Comparison of ENCODE assay signal across 7 mouse cellular contexts in the genomic region with DNA sequence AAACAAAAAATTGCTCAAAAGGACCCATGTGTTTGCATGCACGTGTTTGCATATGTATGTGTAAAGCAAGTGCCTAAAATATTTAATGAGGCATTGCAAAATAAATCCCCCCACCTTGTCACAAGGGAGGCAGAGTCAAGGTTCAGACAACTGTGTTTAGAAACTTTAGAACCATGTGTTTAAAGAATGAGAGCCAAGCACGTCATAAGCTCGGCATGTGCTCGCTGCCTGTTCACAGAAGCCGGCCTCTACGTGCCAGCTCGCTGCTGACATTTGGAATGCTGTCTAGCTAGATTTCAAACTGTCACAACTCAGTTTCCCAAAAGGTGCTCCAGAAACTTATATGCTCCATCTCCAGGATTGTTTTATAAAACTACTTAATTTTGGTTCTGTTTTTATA.
DNase-seq lines count a peak whose midpoint lies in the region.

No protein-coding gene starts in this region.

- peak; percentile 13 for DNase-seq in urinary bladder, postnatal 25 days (ENCODE audit: low spot score)
- DNase-seq in urinary bladder, postnatal 10 days (ENCODE audit: low spot score): no peak
- DNase-seq in heart, adult 11 months: peak; percentile 97
- DNase-seq in kidney, postnatal 36 days: peak; percentile 26 to 36
- no peak for DNase-seq in B cell, adult 2 months
- no peak for DNase-seq in spleen, postnatal 14 days (ENCODE audit: low spot score in 2 of 2)
- DNase-seq in spleen, postnatal 10 days (ENCODE audit: low spot score in 2 of 2): no peak

Comparison
In these comparisons a context has a peak if more than half of its experiments do, and no peak if none do; other contexts are left out.
1. DNase-seq: peak in urinary bladder, postnatal 25 days (single experiment), heart, adult 11 months (single experiment) and kidney, postnatal 36 days (2 of 2); none in urinary bladder, postnatal 10 days (single experiment), B cell, adult 2 months (0 of 2), spleen, postnatal 14 days (0 of 2) and spleen, postnatal 10 days (0 of 2).